Mouse (Mus musculus) embryonic stem cell, embryonic (primary cell): ENCODE results near the gene Gm20696.

Experiments used
- CTCF ChIA-PET, 4 experiments: fragments of 300-600 bp in 2 of 4; fragments of 350-600 bp in 2 of 4; sonication (Branson Sonifier 250); formaldehyde crosslinking; loops; one replicate each; lab custom pipeline; 2022; ENCODE audit warnings: inconsistent platforms in 2 of 4; lab: Charles Lee
- POLR2A ChIA-PET, 4 experiments: fragments of 300-600 bp in 2 of 4; fragments of 350-600 bp in 2 of 4; sonication (Branson Sonifier 250); formaldehyde crosslinking; loops; one replicate each; lab custom pipeline; 2022; ENCODE audit warnings: antibody characterized with exemption in 4 of 4, inconsistent platforms in 1 of 4; lab: Charles Lee

The Gm20696 gene

DNA sequence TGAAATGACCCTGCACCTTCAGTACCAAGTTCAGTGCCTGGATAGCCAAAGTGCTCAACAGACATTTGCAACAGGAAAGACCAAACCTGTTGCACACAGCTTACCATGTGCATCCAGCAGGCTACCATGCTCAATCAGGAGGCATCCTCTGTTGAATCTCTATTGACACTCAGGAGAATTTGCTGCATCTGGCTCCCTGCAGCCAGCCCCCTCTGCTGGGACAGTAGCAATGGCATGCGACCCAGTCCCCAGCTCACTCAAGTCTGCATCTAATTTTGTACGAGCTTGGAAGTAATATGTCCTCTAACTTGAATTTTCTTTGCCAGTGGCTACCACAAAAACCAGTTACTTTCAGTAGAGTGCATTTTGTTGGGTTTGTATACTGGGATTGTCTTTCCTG is 312.3 kb downstream of the Gm20696 start:
- POLR2A ChIA-PET = no interaction called here
- CTCF ChIA-PET = interaction anchor here in 1 of 4 experiments (0.6 kb wide), 1 partner anchor 811 kb away, joined by 3 read pairs; no protein-coding TSS in a partner anchor

DNA sequence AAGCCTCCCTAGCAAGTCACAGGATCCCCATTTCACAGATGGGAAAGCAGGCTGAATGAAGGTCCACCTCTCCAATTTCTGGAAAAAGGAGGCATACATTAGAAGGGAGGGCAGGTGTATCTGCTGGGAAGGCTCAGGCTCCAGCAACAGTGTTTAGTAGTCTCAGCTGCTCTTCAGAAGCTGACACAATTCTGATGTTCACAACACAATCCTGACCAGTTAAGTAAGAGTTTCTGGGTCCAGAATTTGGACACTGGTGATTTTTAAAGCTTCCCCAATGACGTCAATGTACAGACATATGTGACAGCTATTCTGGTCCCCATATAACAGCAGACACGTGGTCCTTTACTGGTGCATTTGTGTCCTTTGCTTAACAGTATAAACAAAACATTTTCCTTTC is 313.2 kb downstream of the Gm20696 start:
- CTCF ChIA-PET = interaction anchor here in 1 of 4 experiments (0.6 kb wide), 1 partner anchor 172 kb away, joined by 3 read pairs; no protein-coding TSS in a partner anchor

GRCm38 (mm10) chr6:99350566-99350965 is 316.0 kb downstream of the Gm20696 start:
- CTCF ChIA-PET = no interaction called here

More for the DNA sequence above, 313.2 kb downstream of the Gm20696 start:
- POLR2A ChIA-PET = interaction anchor here in 1 of 4 experiments (0.9 kb wide), 1 partner anchor 21 kb away, joined by 3 read pairs; no protein-coding TSS in a partner anchor

GRCm38 (mm10) chr6:99350156-99350555 is 316.4 kb downstream of the Gm20696 start:
- CTCF ChIA-PET = no interaction called here
- POLR2A ChIA-PET = no interaction called here

More at GRCm38 (mm10) chr6:99350566-99350965, 316.0 kb downstream of the Gm20696 start:
- POLR2A ChIA-PET = no interaction called here

DNA sequence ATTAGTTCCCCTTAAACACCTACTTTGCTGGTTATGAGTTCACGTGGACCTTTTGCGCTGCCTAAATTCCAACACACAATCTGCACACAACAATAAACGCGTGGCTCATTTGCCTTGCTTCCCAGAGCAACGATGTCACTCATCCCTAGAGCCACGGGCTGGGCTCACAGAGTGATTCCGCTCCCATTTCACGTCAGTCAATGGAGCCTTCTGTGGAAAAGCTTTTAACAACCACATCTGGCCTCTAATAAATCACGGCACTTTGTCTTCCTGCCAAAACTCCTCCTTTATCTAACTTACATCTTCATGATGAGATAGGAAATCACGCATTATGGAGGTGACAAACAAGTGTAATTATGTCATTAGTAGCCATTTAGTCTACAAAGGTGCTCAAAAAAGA is 318.8 kb downstream of the Gm20696 start:
- ChIA-PET CTCF (no interaction called here), POLR2A (interaction anchor here in 1 of 4 experiments (0.7 kb wide), 1 partner anchor 1127 kb away, joined by 13 read pairs; no protein-coding TSS in a partner anchor)

DNA sequence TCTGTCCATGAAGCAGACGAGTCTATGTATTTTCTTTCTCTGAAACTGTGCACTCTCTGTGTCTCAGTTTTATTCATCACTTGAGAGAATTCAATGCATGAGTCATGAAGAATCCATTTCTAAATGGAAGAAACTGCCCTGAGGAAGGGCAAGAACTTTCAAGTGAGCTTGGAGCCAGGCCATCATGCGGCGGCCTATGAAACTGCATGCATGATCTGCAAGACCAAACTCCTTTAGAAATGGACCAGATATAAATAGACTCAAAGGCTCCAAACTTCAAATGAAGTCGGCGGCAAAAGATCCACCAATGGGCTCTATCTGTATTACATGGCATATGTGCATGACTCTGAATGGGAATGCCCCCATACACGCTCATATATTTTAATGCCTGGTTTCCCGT is 321.6 kb downstream of the Gm20696 start:
- ChIA-PET CTCF (interaction anchor here in 1 of 4 experiments (0.5 kb wide), 1 partner anchor 19 kb away, joined by 5 read pairs; no protein-coding TSS in a partner anchor), POLR2A (no interaction called here)

GRCm38 (mm10) chr6:99344357-99344756 is 322.2 kb downstream of the Gm20696 start:
- POLR2A ChIA-PET = no interaction called here
- CTCF ChIA-PET = interaction anchor here in 1 of 4 experiments (0.5 kb wide), 1 partner anchor 20 kb away, joined by 5 read pairs; no protein-coding TSS in a partner anchor

- ChIA-PET CTCF (no interaction called here), POLR2A (no interaction called here)
Observed at GRCm38 (mm10) chr6:99343815-99344214, 322.8 kb downstream of the Gm20696 start.

DNA sequence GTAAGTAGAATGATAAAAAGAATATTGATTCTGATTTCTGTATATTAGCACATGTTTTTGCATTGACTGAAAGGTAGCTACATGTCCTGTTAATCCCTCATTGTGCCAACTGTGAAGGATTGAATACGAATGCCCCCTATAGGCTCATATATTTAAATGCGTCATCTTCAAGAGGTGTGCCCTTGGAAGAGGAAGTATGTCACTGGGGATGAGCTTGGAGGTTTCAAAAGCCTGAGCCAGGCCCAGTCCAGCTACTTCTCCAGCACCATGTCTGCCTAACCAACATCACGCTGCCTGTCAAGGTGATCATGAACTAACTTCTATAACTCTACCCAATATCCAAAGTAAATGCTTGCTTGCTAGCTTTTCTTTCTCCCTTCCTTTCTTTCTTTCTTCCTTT is 324.2 kb downstream of the Gm20696 start:
- CTCF ChIA-PET = no interaction called here
- POLR2A ChIA-PET = no interaction called here

GRCm38 (mm10) chr6:99340902-99341301 is 325.7 kb downstream of the Gm20696 start:
- CTCF ChIA-PET = no interaction called here
- POLR2A ChIA-PET = interaction anchor here in 1 of 4 experiments (0.7 kb wide), 1 partner anchor 35 kb away, joined by 3 read pairs; no protein-coding TSS in a partner anchor

GRCm38 (mm10) chr6:99339986-99340721 is 326.4 kb downstream of the Gm20696 start:
- ChIA-PET POLR2A (interaction anchor here in 2 of 4 experiments (0.7 kb wide), 2 partner anchors 36 to 147 kb away, joined by 3 read pairs; no protein-coding TSS in a partner anchor), CTCF (interaction anchor here in 1 of 4 experiments (0.6 kb wide), 1 partner anchor 20 kb away, joined by 5 read pairs; no protein-coding TSS in a partner anchor)

- CTCF ChIA-PET = interaction anchor here in 1 of 4 experiments (0.6 kb wide), 1 partner anchor 43 kb away, joined by 3 read pairs; no protein-coding TSS in a partner anchor
- POLR2A ChIA-PET = interaction anchor here in 2 of 4 experiments (0.6 to 0.7 kb wide), 2 partner anchors 1767 to 1892 kb away, joined by 4 to 14 read pairs; no protein-coding TSS in a partner anchor
Observed at GRCm38 (mm10) chr6:99339343-99339620, 327.3 kb downstream of the Gm20696 start.

DNA sequence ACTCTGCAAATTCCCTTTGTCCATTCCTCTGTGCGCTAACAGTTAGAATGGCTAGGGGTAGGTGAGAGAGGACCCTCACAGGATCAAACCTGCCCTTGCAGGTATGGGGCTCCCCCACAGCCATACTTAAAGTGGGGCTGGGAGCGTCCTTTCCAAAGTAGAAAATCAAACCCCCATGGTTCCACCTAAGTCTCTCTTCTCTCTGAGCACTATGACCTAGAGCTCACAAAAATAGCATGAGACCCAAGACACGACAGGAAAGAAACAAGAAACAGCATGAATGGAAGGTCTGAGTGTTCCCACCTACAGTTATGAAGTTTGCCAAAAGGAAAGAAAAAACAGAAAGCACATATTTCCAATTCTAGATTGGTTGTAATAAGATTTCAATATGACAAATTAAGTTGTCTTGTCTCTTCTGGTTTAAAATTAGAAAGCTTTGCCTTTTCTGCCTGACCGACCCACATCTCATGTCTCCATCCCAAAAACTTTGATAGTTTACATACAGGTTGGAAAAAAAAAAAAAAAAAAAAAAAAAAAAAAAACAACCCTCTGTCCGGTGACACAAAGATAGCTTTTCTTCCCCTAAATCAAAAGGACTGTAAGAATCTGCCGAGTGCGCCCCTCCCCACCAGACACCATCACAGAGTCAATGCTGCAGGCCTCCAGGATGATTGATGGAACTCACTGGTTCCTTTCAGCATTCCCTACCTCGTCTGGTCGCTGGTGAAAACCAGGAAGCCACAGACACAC is 327.8 kb downstream of the Gm20696 start:
- ChIA-PET POLR2A (interaction anchor here in 3 of 4 experiments (0.6 to 0.7 kb wide), 3 partner anchors 105 to 1892 kb away, joined by 3 to 14 read pairs (median 4); no protein-coding TSS in a partner anchor), CTCF (interaction anchor here in 1 of 4 experiments (0.6 kb wide), 1 partner anchor 44 kb away, joined by 3 read pairs; no protein-coding TSS in a partner anchor)

GRCm38 (mm10) chr6:99338174-99338573 is 328.4 kb downstream of the Gm20696 start:
- POLR2A ChIA-PET = interaction anchor here in 1 of 4 experiments (0.5 to 0.6 kb wide), 2 partner anchors 205 to 211 kb away, joined by 3 read pairs; no protein-coding TSS in a partner anchor
- CTCF ChIA-PET = no interaction called here

- CTCF ChIA-PET = no interaction called here
- POLR2A ChIA-PET = interaction anchor here in 1 of 4 experiments (0.5 to 0.6 kb wide), 2 partner anchors 205 to 212 kb away, joined by 3 read pairs; no protein-coding TSS in a partner anchor
Observed at GRCm38 (mm10) chr6:99337575-99337974, 329.0 kb downstream of the Gm20696 start.

- ChIA-PET POLR2A (no interaction called here), CTCF (no interaction called here)
Observed at GRCm38 (mm10) chr6:99336191-99336590, 330.4 kb downstream of the Gm20696 start.

DNA sequence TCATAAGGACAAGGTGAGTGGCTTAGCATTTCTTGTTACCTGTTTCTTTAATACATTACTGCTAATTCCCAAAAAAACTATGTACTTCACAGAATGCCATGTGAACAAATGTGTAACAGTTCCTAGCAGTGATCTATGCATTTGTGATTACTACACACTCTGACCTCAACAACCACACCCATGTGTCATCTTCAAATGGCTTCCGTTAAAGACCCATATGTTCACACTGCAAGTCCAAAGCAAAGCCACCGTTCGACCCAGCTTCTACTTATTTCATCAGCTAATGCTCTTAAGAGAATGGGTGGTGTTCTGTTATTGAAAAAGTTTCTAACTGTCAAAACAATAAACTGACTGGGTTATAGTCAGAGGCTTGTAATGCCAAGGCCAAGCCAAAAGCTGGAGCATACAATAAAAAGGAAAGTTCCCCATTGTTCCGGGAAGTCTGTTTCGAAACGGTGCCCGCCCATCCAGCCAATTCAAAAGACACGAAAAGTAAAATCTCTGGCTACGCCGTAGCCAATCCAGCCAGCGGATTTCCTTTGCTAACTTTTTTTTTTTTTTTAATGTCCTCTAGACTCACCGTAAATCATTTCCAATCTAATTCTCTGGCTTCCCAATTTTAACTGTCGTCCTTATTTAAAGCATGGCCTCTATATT is 331.3 kb downstream of the Gm20696 start:
- CTCF ChIA-PET = no interaction called here
- POLR2A ChIA-PET = interaction anchor here in 2 of 4 experiments (0.6 to 0.7 kb wide), 2 partner anchors 157 to 308 kb away, joined by 3 read pairs; no protein-coding TSS in a partner anchor

GRCm38 (mm10) chr6:99334255-99334654 is 332.3 kb downstream of the Gm20696 start:
- ChIA-PET POLR2A (no interaction called here), CTCF (no interaction called here)

- CTCF ChIA-PET = no interaction called here
- POLR2A ChIA-PET = no interaction called here
Observed at GRCm38 (mm10) chr6:99333127-99333526, 333.5 kb downstream of the Gm20696 start.
